Mouse (Mus musculus) heart, adult 2 months (tissue): ENCODE results near the gene Acap2.

ENCODE experiments used
- EP300 ChIP-seq: fragments of 200-500 bp; IDR thresholded peaks from 2 replicates; pipeline ENCODE4 v1.6.1; 2011; ENCODE audit warnings: low read depth, low read length, control low read depth; ENCODE audit not compliant: insufficient read depth
- POLR2A ChIP-seq: fragments of 200-500 bp; IDR thresholded peaks from 2 replicates; pipeline ENCODE4 v1.6.1; 2011; ENCODE audit warnings: mild to moderate bottlenecking, low read depth, low read length, control low read depth; ENCODE audit not compliant: insufficient read depth

DNA sequence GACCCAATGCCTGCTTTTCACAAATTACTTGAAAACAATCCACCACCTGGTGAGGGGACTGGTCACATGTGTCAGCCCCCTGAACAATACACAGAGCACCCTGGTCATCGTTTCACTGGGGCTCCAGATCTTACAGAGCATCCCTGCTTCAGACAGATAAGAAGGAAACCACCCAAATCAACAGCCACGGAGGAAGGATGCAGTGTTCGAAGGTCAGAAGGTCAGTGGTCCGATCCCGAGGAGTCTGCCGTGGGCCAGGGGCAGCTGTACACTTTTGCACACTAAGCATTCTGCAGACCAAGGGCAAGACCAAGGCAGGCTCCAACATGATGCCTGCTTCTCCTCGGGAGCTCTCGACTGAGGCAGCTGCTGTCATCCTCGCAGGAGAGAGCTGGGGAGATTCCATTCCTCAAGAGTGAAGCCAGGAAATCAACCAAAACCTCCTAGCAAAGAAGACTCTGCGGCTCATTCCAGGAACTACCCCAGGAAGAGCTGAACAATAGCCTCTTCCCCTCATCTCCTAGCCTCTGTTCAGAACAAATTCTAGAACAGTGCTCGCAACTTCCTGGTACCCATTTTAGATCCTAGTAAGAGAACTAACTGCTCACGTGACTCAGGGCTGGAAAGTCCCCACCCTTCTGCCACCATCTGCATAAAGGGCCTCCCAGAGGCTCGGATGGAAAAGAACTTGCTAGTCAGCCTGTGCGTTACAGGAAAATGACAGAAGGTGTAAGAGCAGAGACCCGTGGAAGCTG lies 134.5 kb downstream of the Acap2 start:
- TF ChIP-seq EP300 (peak; percentile 77), POLR2A (peak; percentile 60)
